Mouse (Mus musculus): Measurements from ENCODE around the gene Tox3.

- TF ChIP-seq POLR2A (IDR thresholded peaks at IDR 0.05; ENCODE audit: insufficient read depth, low read depth, low read length): no peak
- TF ChIP-seq EP300 (IDR thresholded peaks at IDR 0.05; ENCODE audit: insufficient read depth, low read depth, low read length): no peak
- TF ChIP-seq CTCF (IDR thresholded peaks at IDR 0.05): no peak
Measured at GRCm38 (mm10) chr8:90241461-90241860, 106.7 kb downstream of the Tox3 start.

All from heart, adult 2 months (tissue).